Mouse (Mus musculus) right cerebral cortex, postnatal 36 days (tissue): ENCODE results near the gene Znfx1.

Experiments used
- DNase-seq, 2 experiments: peaks; one replicate each; pipeline ENCODE4 v3.0.0; 2022; ENCODE audit warnings: low spot score in 2 of 2, mixed read lengths in 1 of 2

The Znfx1 gene

GRCm38 (mm10) chr2:167071641-167072601 is 9.1 kb upstream of the Znfx1 start:
- peak; percentile 94 for DNase-seq

DNA sequence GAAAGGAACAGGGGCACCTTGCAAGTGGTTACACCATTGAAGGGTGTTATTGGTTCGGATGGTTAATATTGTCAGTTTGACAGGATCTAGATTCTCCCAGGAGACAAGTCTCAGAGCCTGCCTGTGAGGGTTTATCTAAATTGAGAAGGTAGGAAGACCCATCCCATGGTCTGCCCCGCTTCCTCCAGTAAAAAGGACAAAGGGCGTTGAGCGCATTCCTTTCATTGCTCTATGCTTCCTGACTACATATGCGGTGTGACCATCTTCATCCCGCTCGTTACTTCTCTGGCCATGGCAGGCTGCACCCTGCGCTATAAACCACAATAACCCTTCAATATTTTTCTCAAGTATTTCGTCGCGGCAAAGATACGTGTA is 8.4 kb upstream of the Znfx1 start:
- no peak for DNase-seq

GRCm38 (mm10) chr2:167070341-167070740 is 7.5 kb upstream of the Znfx1 start:
- no peak for DNase-seq

DNA sequence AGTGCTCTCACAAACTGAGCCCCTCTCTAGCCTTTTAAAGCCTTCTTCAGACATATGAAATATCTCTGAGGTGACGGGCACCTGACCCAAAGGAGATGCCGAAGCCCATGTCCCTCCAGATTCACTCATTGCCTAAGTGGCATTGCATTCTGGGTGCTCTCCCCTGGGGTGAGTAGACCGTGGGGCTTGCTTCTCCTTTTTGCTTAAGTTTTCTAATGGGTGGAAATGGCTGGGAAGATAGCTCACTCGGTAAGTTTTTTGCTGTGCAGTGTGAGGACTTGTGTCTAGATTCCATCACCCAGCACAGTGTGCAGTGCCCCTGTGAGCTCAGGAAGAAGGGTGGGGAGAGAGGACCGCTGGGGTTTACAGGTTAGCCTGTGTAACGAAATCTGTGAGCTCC is 4.8 kb upstream of the Znfx1 start:
- no peak for DNase-seq

GRCm38 (mm10) chr2:167066528-167067516 is 4.0 kb upstream of the Znfx1 start:
- DNase-seq = no peak

DNA sequence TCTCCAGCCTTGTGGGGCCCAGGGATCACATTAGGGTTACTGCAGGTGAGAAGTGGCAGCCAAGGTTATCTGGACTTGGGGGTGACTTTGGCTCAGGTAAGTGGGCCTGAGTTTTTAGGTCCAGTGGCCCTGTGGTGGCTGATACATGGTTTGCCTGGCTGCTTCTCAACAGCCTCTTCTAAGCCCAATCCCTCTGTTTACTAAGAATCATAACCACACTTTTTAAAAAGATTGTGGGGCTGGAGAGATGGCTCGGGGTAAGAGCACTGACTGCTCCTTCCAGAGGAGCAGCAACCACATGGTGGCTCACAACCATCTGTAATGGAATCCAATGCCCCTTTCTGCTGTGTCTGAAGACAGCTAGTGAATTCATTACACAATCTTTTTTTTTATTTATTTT is 3.2 kb upstream of the Znfx1 start:
- no peak for DNase-seq

GRCm38 (mm10) chr2:167064601-167065295 is 1.9 kb upstream of the Znfx1 start:
- DNase-seq = no peak

- DNase-seq = no peak
Observed at GRCm38 (mm10) chr2:167063906-167064496, 1.2 kb upstream of the Znfx1 start.

- peak; percentile 79 to 87 for DNase-seq
Observed at GRCm38 (mm10) chr2:167062497-167062911, 311 bp downstream of the Znfx1 start.

DNA sequence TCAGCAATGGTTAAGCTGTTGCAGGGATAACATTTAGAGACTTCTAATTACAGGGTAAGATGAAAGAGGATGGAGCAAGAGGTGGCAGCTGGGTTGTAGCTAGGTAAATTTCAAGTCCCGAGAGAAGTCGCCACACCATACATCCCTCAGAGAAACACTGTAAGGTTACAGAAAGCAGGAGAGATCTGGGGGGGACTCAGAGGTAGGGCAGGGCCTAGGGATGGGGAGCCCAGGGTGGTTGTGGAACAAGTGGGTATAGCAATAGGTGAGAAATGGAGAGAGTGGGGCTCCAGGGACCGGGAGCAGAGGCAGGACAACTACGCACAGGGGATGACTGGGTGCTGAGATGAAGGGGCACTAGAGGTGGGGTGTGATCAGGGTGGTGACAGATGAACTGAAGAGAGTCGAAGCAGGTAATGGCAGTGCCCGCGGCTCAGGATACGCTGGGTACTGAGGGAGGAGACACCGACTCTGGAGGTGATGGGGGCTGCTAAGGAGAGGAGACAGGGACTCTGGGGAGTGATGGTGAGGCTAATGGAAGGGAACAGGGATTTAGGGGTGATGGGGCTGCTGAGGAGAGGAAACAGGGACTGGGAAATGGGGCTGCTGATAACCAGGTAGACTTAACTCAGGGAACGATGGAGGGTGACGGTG is 1.3 kb downstream of the Znfx1 start:
- DNase-seq = no peak

GRCm38 (mm10) chr2:167060761-167061160 is 2.1 kb downstream of the Znfx1 start:
- no peak for DNase-seq

DNA sequence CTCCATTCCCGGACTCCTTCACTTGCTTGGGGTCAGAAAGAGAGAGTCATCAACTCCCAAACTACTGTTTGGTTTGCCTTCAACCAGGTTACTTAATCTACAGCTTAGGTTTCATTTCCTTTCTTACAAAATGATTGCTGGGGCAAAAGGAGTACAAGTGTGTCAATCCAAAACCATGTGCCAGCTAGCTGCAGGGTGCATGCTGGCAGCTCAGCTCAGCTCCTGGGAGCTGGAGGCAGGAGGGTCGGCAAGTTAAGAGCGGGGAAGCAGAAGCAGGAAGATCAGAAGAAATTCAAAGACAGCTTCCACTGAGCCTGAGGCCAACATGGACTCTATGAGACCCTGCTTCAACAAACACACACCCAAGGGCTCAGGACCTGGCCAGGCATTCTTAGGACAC is 2.5 kb downstream of the Znfx1 start:
- no peak for DNase-seq

DNA sequence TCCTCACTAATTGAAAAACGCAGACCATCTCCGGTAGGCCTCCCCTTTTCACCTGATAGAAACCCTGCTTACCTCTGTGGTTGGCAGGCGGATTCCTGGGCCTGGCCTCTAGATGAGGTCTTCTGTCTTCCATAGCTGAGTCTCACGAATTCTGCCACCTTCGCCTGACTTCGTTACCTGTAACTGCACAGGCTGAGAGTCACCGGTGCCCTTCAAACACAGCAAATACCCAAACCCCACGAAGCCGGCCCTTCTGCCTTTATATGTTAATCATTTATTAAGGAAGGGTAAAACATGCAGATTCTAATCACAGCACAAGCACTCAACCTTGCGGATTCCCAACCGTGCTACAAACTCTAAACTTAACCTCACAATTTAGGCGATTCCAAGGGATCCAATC is 2.9 kb downstream of the Znfx1 start:
- no peak for DNase-seq

- DNase-seq = no peak
Observed at GRCm38 (mm10) chr2:167059536-167059935, 3.3 kb downstream of the Znfx1 start.

DNA sequence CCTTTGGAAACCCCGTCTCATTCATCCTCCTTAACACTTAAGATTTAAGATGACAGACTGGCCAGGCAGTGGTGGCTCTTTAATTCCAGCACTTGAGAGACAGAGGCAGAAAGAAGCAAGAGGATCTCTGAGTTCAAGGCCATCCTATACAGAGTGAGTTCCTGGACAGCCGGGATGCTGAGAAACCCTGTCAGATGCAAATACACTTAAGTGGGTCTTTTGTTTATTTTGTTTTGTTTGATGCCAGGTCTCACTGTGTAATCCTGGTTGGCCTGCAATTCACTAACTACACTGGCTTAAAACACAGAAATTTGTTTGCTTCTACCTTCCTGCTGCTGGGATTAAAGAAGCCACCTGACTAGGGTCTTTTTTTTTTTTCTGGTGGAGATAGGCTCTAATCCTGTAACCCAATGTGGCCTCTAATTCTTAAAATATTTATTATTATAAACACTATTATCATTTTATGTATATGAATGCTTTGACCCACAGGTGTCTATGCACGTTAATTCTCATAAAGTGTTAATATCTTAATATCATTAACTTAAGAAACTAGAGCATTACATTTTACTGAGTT is 3.9 kb downstream of the Znfx1 start:
- DNase-seq = no peak

- DNase-seq = no peak
Observed at GRCm38 (mm10) chr2:167058201-167058600, 4.6 kb downstream of the Znfx1 start.

GRCm38 (mm10) chr2:167056942-167057323 is 5.9 kb downstream of the Znfx1 start:
- no peak for DNase-seq

DNA sequence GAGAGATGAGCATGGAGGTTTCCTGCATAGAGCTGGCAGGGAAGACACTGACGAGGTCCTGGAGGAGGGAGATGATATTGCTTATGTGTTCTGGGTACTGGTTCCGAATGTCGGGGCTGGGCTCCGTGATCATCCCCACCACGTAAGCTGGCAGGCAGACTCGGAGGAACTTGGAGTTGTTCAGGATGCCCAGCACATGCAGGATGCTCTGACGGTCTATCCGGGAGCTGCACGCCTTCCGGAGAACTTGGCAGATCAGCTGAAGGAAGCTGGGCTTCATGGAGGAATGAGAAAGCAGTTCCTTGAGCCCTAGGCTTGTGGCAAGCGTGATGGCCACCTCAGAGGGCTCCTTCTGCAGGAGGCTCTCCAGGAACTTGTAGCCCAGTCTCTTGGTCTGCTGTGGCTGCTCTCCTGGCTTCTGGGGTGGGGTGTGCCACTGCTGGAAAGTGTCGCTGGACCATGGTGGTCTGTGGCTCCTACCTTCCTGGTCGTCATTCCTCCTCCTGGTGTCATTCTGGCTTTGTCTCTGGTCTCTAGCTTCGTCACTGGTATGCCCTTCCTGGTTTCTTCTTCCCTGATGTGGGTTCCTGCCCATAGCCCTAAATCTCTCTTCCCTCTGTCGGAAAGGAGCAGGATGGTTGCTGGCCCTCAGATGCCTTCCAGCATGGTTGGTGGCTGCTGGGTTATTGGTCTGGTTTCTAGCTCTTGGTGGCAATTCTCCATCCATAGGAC is 6.4 kb downstream of the Znfx1 start:
- no peak for DNase-seq

GRCm38 (mm10) chr2:167055386-167055785 is 7.4 kb downstream of the Znfx1 start:
- no peak for DNase-seq
